Mouse (Mus musculus) small intestine, adult 2 months (tissue): ENCODE results near the gene Gm20741. TPM values are rescaled to one million over a fixed set of nuclear protein-coding genes. Genes with fewer than 3 reads are reported as not detected.

Experiments
- H3K27ac ChIP-seq: fragments of 200-500 bp; 2 replicates; pipeline ENCODE4 v1.5.1; 2012; ENCODE audit warnings: low read depth, low read length, control low read depth, inconsistent platforms; ENCODE audit not compliant: insufficient read depth
- H3K27me3 ChIP-seq: fragments of 200-500 bp; 2 replicates; pipeline ENCODE4 v1.6.1; 2012; ENCODE audit warnings: mild to moderate bottlenecking, moderate library complexity, low read length, inconsistent platforms; ENCODE audit not compliant: control insufficient read depth, insufficient read depth
- H3K36me3 ChIP-seq: fragments of 200-500 bp; 2 replicates; pipeline ENCODE4 v1.6.1; 2012; ENCODE audit warnings: mild to moderate bottlenecking, low read length, control low read depth, inconsistent platforms; ENCODE audit not compliant: control insufficient read depth, insufficient read depth
- H3K4me1 ChIP-seq: fragments of 200-500 bp; 2 replicates; pipeline ENCODE4 v1.6.1; 2012; ENCODE audit warnings: low read length, inconsistent platforms, mixed read lengths; ENCODE audit not compliant: control insufficient read depth, insufficient read depth, insufficient read length
- H3K4me3 ChIP-seq: fragments of 200-500 bp; 2 replicates; pipeline ENCODE4 v1.5.1; 2012; ENCODE audit warnings: low read depth, mild to moderate bottlenecking, control low read depth, inconsistent platforms, low read length, moderate library complexity
- CTCF ChIP-seq: fragments of 200-500 bp; IDR thresholded peaks from 2 replicates; pipeline ENCODE4 v1.5.1; 2012; ENCODE audit warnings: low read depth, mild to moderate bottlenecking, control low read depth, inconsistent platforms, low read length, moderate library complexity, mixed read lengths; ENCODE audit not compliant: insufficient replicate concordance, insufficient read length; ENCODE audit errors: extremely low read depth
- POLR2A ChIP-seq: fragments of 200-500 bp; IDR thresholded peaks from 2 replicates; pipeline ENCODE4 v1.6.1; 2012; ENCODE audit warnings: low read depth, mild to moderate bottlenecking, control low read depth, inconsistent platforms, low read length, moderate library complexity
- WGBS: fragments of 180-500 bp; shearing (Covaris S2); methylation state at CpG from one replicate; pipeline ENCODE4 v1.1.7; 2018; 5-methylcytosine and 5-hydroxymethylcytosine counted together
- polyA plus RNA-seq: library from polyadenylated mRNA; depleted of rRNA; stranded (reverse); fragments of >200 nt; gene quantifications from 2 replicates; pipeline ENCODE4 v1.2.3, GENCODE M21; 2012; rRNA removed

Gene Gm20741
- polyA plus RNA-seq, 1 experiment: not detected

- Histone ChIP-seq H3K27ac (no peak within 1 kb of the TSS), H3K27me3 (no peaks in the 10 kb centered on the region), H3K4me1 (no peaks in the 10 kb centered on the region), H3K4me3 (no peak within 1 kb of the TSS), H3K36me3 (no peaks in the 10 kb centered on the region)
- no peak for TF ChIP-seq CTCF
- TF ChIP-seq POLR2A: no peak
- 68% methylated on average over 3 of the region's 3 CpGs for WGBS
Observed at GRCm38 (mm10) chr16:88820066-88820465, 8.0 kb upstream of the Gm20741 start, which contains the start of gene Krtap15. Krtap15 (plus strand) TSS chr16:88820215.

- H3K4me3 ChIP-seq: no peak overlapping the region
- no peaks in the 10 kb centered on the region for H3K36me3 ChIP-seq
- TF ChIP-seq CTCF: no peak
- TF ChIP-seq POLR2A: no peak
- no peaks in the 10 kb centered on the region for H3K27me3 ChIP-seq
- 71% methylated on average over 2 of the region's 2 CpGs for WGBS
- no peaks in the 10 kb centered on the region for H3K4me1 ChIP-seq
- H3K27ac ChIP-seq: no peak overlapping the region
Observed at GRCm38 (mm10) chr16:88786786-88787185, 25.2 kb downstream of the Gm20741 start.

- no peak within 1 kb of the TSS for H3K27ac ChIP-seq
- TF ChIP-seq CTCF (no peak), POLR2A (no peak)
- no peaks in the 10 kb centered on the region for H3K27me3 ChIP-seq
- no peaks in the 10 kb centered on the region for H3K4me1 ChIP-seq
- 85% methylated on average over 6 of the region's 6 CpGs for WGBS
- no peaks in the 10 kb centered on the region for H3K36me3 ChIP-seq
- H3K4me3 ChIP-seq: no peak within 1 kb of the TSS
Observed at GRCm38 (mm10) chr16:88777596-88777995, 34.4 kb downstream of the Gm20741 start, which contains the start of gene Gm5965. Gm5965 (plus strand) TSS chr16:88777896.

- 82% methylated on average over 2 of the region's 2 CpGs for WGBS
- no peak for TF ChIP-seq POLR2A
- no peak for TF ChIP-seq CTCF
Observed at GRCm38 (mm10) chr16:88774106-88774505, 37.9 kb downstream of the Gm20741 start, which contains the start of gene 2310057N15Rik. 2310057N15Rik (minus strand) TSS chr16:88774206.

More at GRCm38 (mm10) chr16:88774106-88774505, 37.9 kb downstream of the Gm20741 start, which contains the start of gene 2310057N15Rik:
- H3K36me3 ChIP-seq: no peaks in the 10 kb centered on the region
- no peaks in the 10 kb centered on the region for H3K4me1 ChIP-seq
- no peak within 1 kb of the TSS for H3K27ac ChIP-seq
- H3K27me3 ChIP-seq: no peaks in the 10 kb centered on the region
- no peak within 1 kb of the TSS for H3K4me3 ChIP-seq

Other genes with a start within 250 kb of the Gm20741 start
- gene Cldn8, start 249.0 kb downstream of the Gm20741 start, polyA plus RNA-seq: 0.39 and 0.55 TPM in 2 replicates
- not detected in 2 replicates for gene Krtap24-1, start 199.9 kb downstream of the Gm20741 start, polyA plus RNA-seq
- not detected in 2 replicates for gene 2310079G19Rik, start 184.6 kb downstream of the Gm20741 start, polyA plus RNA-seq
- gene Krtap26-1, start 164.4 kb downstream of the Gm20741 start, polyA plus RNA-seq: not detected in 2 replicates
- gene Krtap27-1, start 140.5 kb downstream of the Gm20741 start, polyA plus RNA-seq: not detected in 2 replicates
- not detected in 2 replicates for gene 2310061N02Rik, start 104.3 kb downstream of the Gm20741 start, polyA plus RNA-seq
- gene Krtap13-1, start 83.4 kb downstream of the Gm20741 start, polyA plus RNA-seq: not detected in 2 replicates
- not detected in 2 replicates for gene Krtap13, start 60.6 kb downstream of the Gm20741 start, polyA plus RNA-seq
- not detected in 2 replicates for gene 2310034C09Rik, start 53.4 kb downstream of the Gm20741 start, polyA plus RNA-seq
- gene 2310057N15Rik, start 38.0 kb downstream of the Gm20741 start, polyA plus RNA-seq: not detected in 2 replicates
- gene Gm5965, start 34.3 kb downstream of the Gm20741 start, polyA plus RNA-seq: not detected in 2 replicates
- not detected in 2 replicates for gene Krtap15, start 8.0 kb upstream of the Gm20741 start, polyA plus RNA-seq
- gene Krtap14, start 13.9 kb upstream of the Gm20741 start, polyA plus RNA-seq: not detected in 2 replicates
- not detected in 2 replicates for gene Krtap19-1, start 57.2 kb upstream of the Gm20741 start, polyA plus RNA-seq
- not detected in 2 replicates for gene Krtap19-2, start 62.0 kb upstream of the Gm20741 start, polyA plus RNA-seq
- not detected in 2 replicates for gene Krtap19-3, start 65.8 kb upstream of the Gm20741 start, polyA plus RNA-seq
- not detected in 2 replicates for gene Krtap19-4, start 72.9 kb upstream of the Gm20741 start, polyA plus RNA-seq
- gene Krtap19-5, start 84.2 kb upstream of the Gm20741 start, polyA plus RNA-seq: not detected in 2 replicates
- gene Krtap19-9b, start 120.0 kb upstream of the Gm20741 start, polyA plus RNA-seq: not detected in 2 replicates
- not detected in 2 replicates for gene Krtap16-3, start 150.7 kb upstream of the Gm20741 start, polyA plus RNA-seq
- gene Krtap22-2, start 198.5 kb upstream of the Gm20741 start, polyA plus RNA-seq: not detected in 2 replicates
- gene Gm10229, start 203.1 kb upstream of the Gm20741 start, polyA plus RNA-seq: not detected in 2 replicates
- not detected in 2 replicates for gene Krtap6-1, start 219.5 kb upstream of the Gm20741 start, polyA plus RNA-seq
- not detected in 2 replicates for gene Gm10228, start 229.3 kb upstream of the Gm20741 start, polyA plus RNA-seq
- gene Krtap6-5, start 235.7 kb upstream of the Gm20741 start, polyA plus RNA-seq: not detected in 2 replicates